Mouse (Mus musculus): Measurements from ENCODE around the gene Lrmda.

Gene Lrmda

GRCm38 (mm10) chr14:22591186-22591585 lies 571.7 kb downstream of the Lrmda start:
- DNase-seq: no peak

GRCm38 (mm10) chr14:22597508-22597907 lies 578.0 kb downstream of the Lrmda start:
- no peak for DNase-seq

GRCm38 (mm10) chr14:22598638-22599037 lies 579.1 kb downstream of the Lrmda start:
- no peak for DNase-seq

- no peak for DNase-seq
These were observed 580.7 kb downstream of the Lrmda start for GRCm38 (mm10) chr14:22600166-22600565.

GRCm38 (mm10) chr14:22602308-22602707 lies 582.8 kb downstream of the Lrmda start:
- no peak for DNase-seq

- DNase-seq: no peak
These were observed 589.1 kb downstream of the Lrmda start for GRCm38 (mm10) chr14:22608599-22608998.

GRCm38 (mm10) chr14:22609261-22610245 lies 590.0 kb downstream of the Lrmda start:
- DNase-seq: no peak

GRCm38 (mm10) chr14:22611011-22611410 lies 591.5 kb downstream of the Lrmda start:
- DNase-seq: no peak

GRCm38 (mm10) chr14:22620191-22620590 lies 600.7 kb downstream of the Lrmda start:
- DNase-seq: no peak

GRCm38 (mm10) chr14:22621941-22622340 lies 602.4 kb downstream of the Lrmda start:
- no peak for DNase-seq

GRCm38 (mm10) chr14:22627105-22627829 lies 607.8 kb downstream of the Lrmda start:
- DNase-seq: no peak

- DNase-seq: no peak
These were observed 610.9 kb downstream of the Lrmda start for GRCm38 (mm10) chr14:22630361-22630867.

GRCm38 (mm10) chr14:22633612-22634011 lies 614.1 kb downstream of the Lrmda start:
- no peak for DNase-seq

GRCm38 (mm10) chr14:22643494-22643893 lies 624.0 kb downstream of the Lrmda start:
- DNase-seq: no peak

GRCm38 (mm10) chr14:22647879-22648611 lies 628.5 kb downstream of the Lrmda start:
- DNase-seq: no peak

GRCm38 (mm10) chr14:22649411-22649911 lies 629.9 kb downstream of the Lrmda start:
- DNase-seq: no peak

- no peak for DNase-seq
These were observed 630.8 kb downstream of the Lrmda start for GRCm38 (mm10) chr14:22649985-22650984.

GRCm38 (mm10) chr14:22651131-22651952 lies 631.8 kb downstream of the Lrmda start:
- no peak for DNase-seq

- no peak for DNase-seq
These were observed 643.0 kb downstream of the Lrmda start for GRCm38 (mm10) chr14:22662496-22662895.

- no peak for DNase-seq
These were observed 646.9 kb downstream of the Lrmda start for GRCm38 (mm10) chr14:22666437-22666836.
